Mouse (Mus musculus): ENCODE data around the gene Olfr916. TPM values are rescaled to one million over a fixed set of nuclear protein-coding genes. Genes with fewer than 3 reads are reported as not detected.

Gene Olfr916
- not detected in 2 replicates for polyA plus RNA-seq (2012)

- TF ChIP-seq GATA1 (IDR thresholded peaks at IDR 0.05; ENCODE audit: low read length) (no peak), TAL1 (IDR thresholded peaks at IDR 0.05; ENCODE audit: low read length) (no peak)
- H3K4me1 ChIP-seq (ENCODE audit: control insufficient read depth) = no peaks in the 10 kb centered on the region
- H3K27me3 ChIP-seq (ENCODE audit: control insufficient read depth) = no peaks in the 10 kb centered on the region
- H3K36me3 ChIP-seq (ENCODE audit: control insufficient read depth) = no peaks in the 10 kb centered on the region
- H3K9me3 ChIP-seq (ENCODE audit: control insufficient read depth, low read length) = no peaks in the 10 kb centered on the region
- H3K4me3 ChIP-seq (replicated peaks) = no peak within 1 kb of the TSS
Observed at GRCm38 (mm10) chr9:38659775-38660174, at the start of gene Olfr916. Gene Olfr916 (minus strand): TSS chr9:38659875.

GRCm38 (mm10) chr9:38674501-38674900 is 14.8 kb upstream of the Olfr916 start, which contains the start of gene Olfr918:
Gene Olfr918 (minus strand): TSS chr9:38674601.
- no peak for TF ChIP-seq GATA1 (IDR thresholded peaks at IDR 0.05; ENCODE audit: low read length)
- no peak for TF ChIP-seq TAL1 (IDR thresholded peaks at IDR 0.05; ENCODE audit: low read length)
- Histone ChIP-seq H3K4me1 (ENCODE audit: control insufficient read depth) (no peaks in the 10 kb centered on the region), H3K36me3 (ENCODE audit: control insufficient read depth) (no peaks in the 10 kb centered on the region), H3K27me3 (ENCODE audit: control insufficient read depth) (no peaks in the 10 kb centered on the region), H3K9me3 (ENCODE audit: control insufficient read depth, low read length) (no peaks in the 10 kb centered on the region), H3K4me3 (replicated peaks) (no peak within 1 kb of the TSS)

GRCm38 (mm10) chr9:38672887-38673286 is 13.2 kb upstream of the Olfr916 start:
- Histone ChIP-seq H3K36me3 (ENCODE audit: control insufficient read depth) (no peaks in the 10 kb centered on the region), H3K4me1 (ENCODE audit: control insufficient read depth) (no peaks in the 10 kb centered on the region), H3K9me3 (ENCODE audit: control insufficient read depth, low read length) (no peaks in the 10 kb centered on the region), H3K27me3 (ENCODE audit: control insufficient read depth) (no peaks in the 10 kb centered on the region), H3K4me3 (replicated peaks) (no peak overlapping the region)
- no peak for TF ChIP-seq TAL1 (IDR thresholded peaks at IDR 0.05; ENCODE audit: low read length)
- no peak for TF ChIP-seq GATA1 (IDR thresholded peaks at IDR 0.05; ENCODE audit: low read length)

GRCm38 (mm10) chr9:38665742-38666141 is 6.1 kb upstream of the Olfr916 start, which contains the start of gene Olfr917:
Gene Olfr917 (minus strand): TSS chr9:38665842.
- TF ChIP-seq GATA1 (IDR thresholded peaks at IDR 0.05; ENCODE audit: low read length) (no peak), TAL1 (IDR thresholded peaks at IDR 0.05; ENCODE audit: low read length) (no peak)
- Histone ChIP-seq H3K4me1 (ENCODE audit: control insufficient read depth) (no peaks in the 10 kb centered on the region), H3K4me3 (replicated peaks) (no peak within 1 kb of the TSS), H3K36me3 (ENCODE audit: control insufficient read depth) (no peaks in the 10 kb centered on the region), H3K9me3 (ENCODE audit: control insufficient read depth, low read length) (no peaks in the 10 kb centered on the region), H3K27me3 (ENCODE audit: control insufficient read depth) (no peaks in the 10 kb centered on the region)

DNA sequence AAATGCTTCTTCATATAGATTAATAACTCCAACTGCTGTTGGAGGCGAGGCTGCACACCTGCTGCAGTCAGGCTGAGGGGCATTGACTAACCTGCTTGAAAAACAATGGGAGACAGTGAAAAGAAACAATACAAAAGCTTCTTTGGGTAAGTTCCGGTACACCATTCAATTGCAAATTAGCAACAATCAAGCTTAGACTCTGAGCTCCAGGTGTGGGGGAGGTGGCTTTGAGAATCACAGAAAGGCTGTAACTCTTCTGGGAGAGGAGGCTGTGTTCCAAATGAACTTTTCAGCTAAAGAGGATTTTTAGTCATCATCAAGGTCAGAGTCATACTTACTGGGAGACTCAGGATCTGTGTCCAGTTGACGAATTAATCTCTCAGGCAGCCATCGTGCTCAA is 27.3 kb downstream of the Olfr916 start:
- Histone ChIP-seq H3K4me1 (ENCODE audit: control insufficient read depth) (no peaks in the 10 kb centered on the region), H3K4me3 (replicated peaks) (no peak overlapping the region), H3K27me3 (ENCODE audit: control insufficient read depth) (no peaks in the 10 kb centered on the region), H3K36me3 (ENCODE audit: control insufficient read depth) (no peaks in the 10 kb centered on the region), H3K9me3 (ENCODE audit: control insufficient read depth, low read length) (peaks cover 2% of the 10 kb centered on the region; the same call in 1 of the 2 replicates)
- TF ChIP-seq TAL1 (IDR thresholded peaks at IDR 0.05; ENCODE audit: low read length) (no peak), GATA1 (IDR thresholded peaks at IDR 0.05; ENCODE audit: low read length) (no peak)

Other genes starting within 250 kb of the Olfr916 start
- not detected in 2 replicates for gene Olfr901, start 230.4 kb downstream of the Olfr916 start, polyA plus RNA-seq (2012)
- gene Olfr902, start 212.2 kb downstream of the Olfr916 start, polyA plus RNA-seq (2012) = not detected in 2 replicates
- not detected in 2 replicates for gene Olfr904, start 196.7 kb downstream of the Olfr916 start, polyA plus RNA-seq (2012)
- not detected in 2 replicates for gene Olfr905, start 188.8 kb downstream of the Olfr916 start, polyA plus RNA-seq (2012)
- gene Olfr906, start 172.8 kb downstream of the Olfr916 start, polyA plus RNA-seq (2012) = 0.01 TPM in 1 of 2 replicates, not detected in the other
- gene Olfr907, start 164.1 kb downstream of the Olfr916 start, polyA plus RNA-seq (2012) = not detected in 2 replicates
- not detected in 2 replicates for gene Olfr911-ps1, start 138.3 kb downstream of the Olfr916 start, polyA plus RNA-seq (2012)
- gene Olfr910, start 122.0 kb downstream of the Olfr916 start, polyA plus RNA-seq (2012) = not detected in 2 replicates
- gene Olfr912, start 79.7 kb downstream of the Olfr916 start, polyA plus RNA-seq (2012) = 0.01 TPM in 1 of 2 replicates, not detected in the other
- not detected in 2 replicates for gene Olfr913, start 67.1 kb downstream of the Olfr916 start, polyA plus RNA-seq (2012)
- not detected in 2 replicates for gene Olfr914, start 54.8 kb downstream of the Olfr916 start, polyA plus RNA-seq (2012)
- not detected in 2 replicates for gene Olfr917, start 6.0 kb upstream of the Olfr916 start, polyA plus RNA-seq (2012)
- not detected in 2 replicates for gene Olfr918, start 14.7 kb upstream of the Olfr916 start, polyA plus RNA-seq (2012)
- gene Olfr919, start 43.8 kb upstream of the Olfr916 start, polyA plus RNA-seq (2012) = not detected in 2 replicates
- 0.02 and 0.08 TPM in 2 replicates for gene Vwa5a, start 58.4 kb upstream of the Olfr916 start, polyA plus RNA-seq (2012)
- not detected in 2 replicates for gene Olfr920, start 92.4 kb upstream of the Olfr916 start, polyA plus RNA-seq (2012)
- not detected in 2 replicates for gene Olfr921, start 113.2 kb upstream of the Olfr916 start, polyA plus RNA-seq (2012)
- gene Olfr922, start 154.7 kb upstream of the Olfr916 start, polyA plus RNA-seq (2012) = not detected in 2 replicates
- gene Olfr923, start 166.7 kb upstream of the Olfr916 start, polyA plus RNA-seq (2012) = 0.04 TPM in 1 of 2 replicates, not detected in the other
- gene Olfr924, start 184.6 kb upstream of the Olfr916 start, polyA plus RNA-seq (2012) = not detected in 2 replicates
- not detected in 2 replicates for gene Olfr26, start 195.2 kb upstream of the Olfr916 start, polyA plus RNA-seq (2012)
- not detected in 2 replicates for gene Olfr926, start 217.3 kb upstream of the Olfr916 start, polyA plus RNA-seq (2012)